Mouse (Mus musculus) adrenal gland, adult 2 months (tissue): ENCODE measurements around the gene Ext2. TPM values are rescaled to one million over a fixed set of nuclear protein-coding genes. Genes with fewer than 3 reads are reported as not detected.

Source experiments
- DNase-seq: peaks from one replicate; pipeline ENCODE4 v3.0.0; 2021
- polyA plus RNA-seq: library from polyadenylated mRNA; depleted of rRNA; stranded (reverse); fragments of >200 nt; gene quantifications from 2 replicates; pipeline ENCODE4 v1.2.3, GENCODE M21; 2012
- total RNA-seq, 2 experiments: library from RNA; stranded (reverse); gene quantifications; 2 replicates each; pipeline ENCODE4 v1.2.3; 2021

Ext2 gene
- total and polyA plus RNA-seq, 3 experiments, result 43.5 to 94.9 (median 94.2) TPM

- DNase-seq, result no peak
These were observed 141.0 kb downstream of the Ext2 start for GRCm38 (mm10) chr2:93681321-93681720.

DNA sequence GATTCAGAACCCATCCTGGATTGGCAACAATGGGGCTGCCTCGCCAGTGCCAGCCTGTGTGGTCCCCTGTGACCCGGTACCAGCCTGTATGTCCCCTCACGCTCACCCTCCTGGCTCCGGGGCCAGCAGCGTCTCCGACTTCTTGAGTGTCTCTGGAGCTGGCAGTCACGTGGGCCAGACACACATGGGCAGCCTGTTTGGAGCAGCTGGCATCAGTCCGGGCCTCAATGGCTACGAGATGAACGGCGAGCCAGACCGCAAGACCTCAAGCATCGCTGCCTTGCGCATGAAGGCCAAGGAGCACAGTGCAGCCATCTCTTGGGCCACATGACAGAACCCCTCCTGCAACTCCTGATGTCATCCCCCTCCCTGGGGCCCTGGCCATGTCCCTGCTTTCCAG lies 145.1 kb downstream of the Ext2 start:
- no peak for DNase-seq

DNA sequence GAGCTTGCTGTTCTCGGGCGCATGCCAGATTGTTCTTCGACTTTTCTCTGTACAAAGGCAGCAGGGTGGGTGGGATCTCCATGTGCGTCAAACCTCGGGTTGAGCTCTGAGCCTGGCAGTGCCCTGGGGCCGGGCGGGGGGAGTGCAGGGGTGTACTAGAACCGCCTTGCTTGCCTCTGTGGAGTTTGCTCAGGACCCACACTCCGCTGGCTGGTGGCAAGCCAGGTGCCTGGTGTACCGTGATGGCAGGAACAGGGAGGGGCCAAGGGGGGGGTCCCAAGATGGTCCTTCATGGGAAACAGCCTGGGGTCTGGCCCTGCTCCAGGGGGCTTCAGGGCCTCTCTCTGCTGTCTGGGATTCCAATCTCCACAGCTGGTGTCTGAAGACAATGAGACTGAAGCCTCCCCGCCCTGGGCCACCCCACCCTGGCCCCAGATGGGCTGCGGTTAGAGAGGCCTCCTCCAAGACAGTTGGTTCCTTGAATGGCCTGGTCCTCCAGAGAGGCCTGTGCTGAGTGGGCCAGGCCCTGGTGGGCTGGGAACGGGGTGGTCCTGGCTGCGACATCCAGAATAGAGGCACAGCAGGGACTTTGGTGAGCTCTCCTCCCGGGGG lies 150.7 kb downstream of the Ext2 start:
- DNase-seq, result no peak

DNA sequence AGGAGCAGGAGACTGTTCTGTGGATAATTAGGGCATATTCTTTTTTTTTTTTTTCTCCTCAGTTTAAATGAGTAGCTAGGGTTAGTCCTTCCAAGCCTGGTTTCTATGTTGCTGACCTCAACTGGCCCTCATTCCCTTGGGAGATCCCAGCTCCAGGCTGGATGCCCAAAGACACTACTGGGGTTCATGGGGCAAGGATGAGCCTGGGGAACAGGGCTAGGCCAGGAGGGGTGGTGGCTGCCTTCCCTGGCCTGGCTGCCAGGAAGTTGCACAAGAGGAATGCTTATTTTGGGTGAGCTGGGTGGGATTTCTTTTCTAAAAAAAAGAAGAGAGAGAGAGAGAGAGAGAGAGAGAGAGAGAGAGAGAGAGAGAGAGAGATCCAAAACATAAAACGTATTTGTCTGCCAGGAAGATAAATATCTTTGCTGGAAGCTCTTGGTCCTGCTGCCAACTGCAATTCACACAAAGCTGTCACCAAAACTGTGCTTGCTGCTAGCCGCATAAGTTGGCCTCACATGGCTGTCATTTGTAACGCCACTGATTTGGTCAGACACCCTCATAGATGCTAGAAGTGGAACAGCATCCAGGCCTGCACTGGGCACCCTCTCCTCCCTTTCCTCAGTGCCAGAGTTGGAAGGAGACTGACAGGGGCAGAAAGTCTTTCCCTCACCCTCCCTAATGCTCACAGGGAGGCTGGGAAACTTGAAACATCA lies 156.1 kb downstream of the Ext2 start:
- peak; percentile 54 for DNase-seq

DNA sequence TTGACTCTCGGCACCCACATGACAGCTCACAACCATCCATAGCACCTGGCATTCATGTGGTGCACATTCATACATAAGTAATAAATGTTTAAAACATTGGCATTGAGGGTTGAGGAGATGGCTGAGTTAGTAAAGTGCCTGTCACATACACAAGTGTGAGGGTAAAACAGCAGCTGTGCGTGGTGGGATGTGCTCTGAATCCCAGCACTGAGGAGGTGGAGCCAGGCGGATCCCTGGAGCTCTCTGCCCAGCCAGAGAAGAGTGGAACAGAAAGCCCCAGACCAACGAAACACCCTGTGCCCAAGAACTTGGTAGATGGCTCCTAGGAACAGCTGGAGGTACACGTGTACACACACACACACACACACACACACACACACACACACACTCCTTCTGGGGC lies 156.9 kb downstream of the Ext2 start:
- no peak for DNase-seq

GRCm38 (mm10) chr2:93662240-93662865 lies 160.0 kb downstream of the Ext2 start:
- no peak for DNase-seq

- no peak for DNase-seq
These were observed 161.3 kb downstream of the Ext2 start for GRCm38 (mm10) chr2:93661096-93661495.

DNA sequence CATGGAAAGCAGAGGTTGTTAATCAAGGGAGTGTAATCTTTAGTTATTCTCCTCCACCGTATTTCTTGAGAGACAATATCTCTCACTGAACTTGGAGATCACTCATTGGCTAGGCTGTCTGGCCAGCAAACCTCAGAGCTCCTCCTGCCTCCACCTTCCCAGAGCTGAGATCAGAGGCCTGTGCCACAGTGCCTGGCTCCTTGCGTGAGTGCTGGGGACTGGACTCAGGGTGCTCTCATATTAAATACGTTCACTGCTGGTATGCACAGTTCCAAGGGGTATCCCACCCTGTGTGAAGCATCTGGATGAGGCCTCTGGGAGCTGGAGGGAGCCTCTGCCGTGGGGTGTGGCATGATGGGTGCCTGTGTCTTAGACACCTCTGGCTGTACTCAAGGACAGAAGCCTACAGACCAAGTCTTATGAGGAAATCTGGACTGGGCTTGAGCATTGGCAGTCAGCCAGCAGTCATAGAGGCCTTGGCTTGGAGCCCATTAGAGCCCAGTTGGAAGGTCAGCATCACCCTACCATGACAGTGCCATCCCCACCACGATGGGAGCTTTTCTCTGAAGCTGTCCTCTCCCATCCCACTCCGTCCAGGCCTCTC lies 162.6 kb downstream of the Ext2 start:
- peak; percentile 38 for DNase-seq

DNA sequence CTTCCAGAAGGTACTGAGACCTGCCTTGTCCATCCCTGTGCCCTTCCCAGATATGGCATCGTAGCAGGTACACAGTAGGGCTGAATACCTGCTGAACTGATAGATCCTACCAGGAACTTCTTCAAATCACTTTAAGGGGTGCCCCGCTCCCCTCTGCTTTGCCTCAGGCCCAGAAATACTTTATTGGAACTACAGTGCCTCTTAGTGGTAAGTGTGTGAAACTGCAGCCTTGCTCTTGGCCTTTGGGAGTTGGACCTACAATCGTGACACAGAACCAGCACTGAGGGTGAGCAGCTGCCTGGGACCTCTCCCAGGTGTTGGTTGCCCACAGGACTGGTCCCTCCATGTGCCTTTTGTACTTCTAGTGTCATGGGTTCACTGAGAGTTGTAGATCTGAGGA lies 163.4 kb downstream of the Ext2 start:
- peak; percentile 26 for DNase-seq

GRCm38 (mm10) chr2:93654336-93655055 lies 167.9 kb downstream of the Ext2 start:
- DNase-seq, result no peak

DNA sequence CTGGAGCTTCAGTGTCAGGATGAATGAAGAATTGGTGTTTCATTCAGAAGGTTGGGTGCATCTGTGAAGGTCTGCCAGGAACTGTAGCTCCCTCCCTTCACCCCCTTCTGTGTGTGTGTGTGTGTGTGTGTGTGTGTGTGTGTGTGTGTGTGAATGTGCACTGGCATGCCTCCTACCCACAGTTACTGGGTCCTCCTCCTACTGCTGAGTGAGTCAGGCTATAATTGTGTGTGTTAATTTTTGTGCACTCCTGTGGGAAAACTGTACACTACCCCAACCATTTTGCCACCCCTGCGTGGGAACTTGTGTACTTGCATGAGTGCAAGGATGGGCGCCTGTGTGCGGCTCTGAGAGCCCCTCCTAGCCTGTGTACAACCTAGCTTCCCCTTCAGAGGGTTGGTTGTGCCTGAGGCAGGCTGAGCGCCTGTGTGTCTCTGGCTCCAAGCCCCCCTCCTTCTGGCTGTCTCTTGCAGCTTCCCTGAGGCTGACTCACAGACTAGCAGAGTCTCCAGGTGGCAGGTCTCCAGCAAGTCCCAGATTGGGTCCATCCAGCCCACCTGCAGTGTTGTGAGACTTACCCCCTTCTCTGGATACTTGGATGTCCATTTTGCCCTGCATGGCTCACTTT lies 173.0 kb downstream of the Ext2 start:
- DNase-seq, result no peak

DNA sequence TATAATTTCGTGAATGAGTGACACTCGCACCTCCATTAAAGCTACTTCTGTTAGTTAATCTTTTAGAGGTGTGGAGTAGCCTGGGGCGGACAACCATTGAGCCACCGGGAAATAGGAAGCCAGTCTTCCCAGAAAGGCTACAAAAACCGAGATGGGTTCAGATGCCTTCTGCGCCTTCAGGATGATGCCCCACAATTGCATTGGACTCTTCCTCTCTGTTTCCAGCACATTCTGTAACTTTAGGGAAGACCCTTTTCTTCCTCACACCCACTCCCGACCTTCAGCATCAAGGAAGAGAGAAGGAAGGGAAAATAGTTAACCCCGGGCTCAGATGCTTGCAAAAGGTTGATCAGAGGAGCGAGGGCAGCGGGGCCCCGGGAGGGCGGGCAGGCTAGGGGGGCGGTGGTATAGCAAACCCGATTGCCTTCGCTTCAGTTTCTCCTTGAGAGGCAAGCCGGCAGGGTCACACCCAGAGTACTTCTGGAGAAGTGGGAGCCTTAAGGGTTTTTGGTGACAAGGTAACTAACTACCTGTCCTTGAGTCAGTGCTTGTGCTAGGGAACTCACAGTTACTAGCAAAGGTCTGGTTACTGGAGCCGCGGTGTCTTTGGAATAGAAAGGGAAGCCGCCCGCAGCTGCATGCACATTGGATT lies 174.3 kb downstream of the Ext2 start:
- DNase-seq, result no peak

DNA sequence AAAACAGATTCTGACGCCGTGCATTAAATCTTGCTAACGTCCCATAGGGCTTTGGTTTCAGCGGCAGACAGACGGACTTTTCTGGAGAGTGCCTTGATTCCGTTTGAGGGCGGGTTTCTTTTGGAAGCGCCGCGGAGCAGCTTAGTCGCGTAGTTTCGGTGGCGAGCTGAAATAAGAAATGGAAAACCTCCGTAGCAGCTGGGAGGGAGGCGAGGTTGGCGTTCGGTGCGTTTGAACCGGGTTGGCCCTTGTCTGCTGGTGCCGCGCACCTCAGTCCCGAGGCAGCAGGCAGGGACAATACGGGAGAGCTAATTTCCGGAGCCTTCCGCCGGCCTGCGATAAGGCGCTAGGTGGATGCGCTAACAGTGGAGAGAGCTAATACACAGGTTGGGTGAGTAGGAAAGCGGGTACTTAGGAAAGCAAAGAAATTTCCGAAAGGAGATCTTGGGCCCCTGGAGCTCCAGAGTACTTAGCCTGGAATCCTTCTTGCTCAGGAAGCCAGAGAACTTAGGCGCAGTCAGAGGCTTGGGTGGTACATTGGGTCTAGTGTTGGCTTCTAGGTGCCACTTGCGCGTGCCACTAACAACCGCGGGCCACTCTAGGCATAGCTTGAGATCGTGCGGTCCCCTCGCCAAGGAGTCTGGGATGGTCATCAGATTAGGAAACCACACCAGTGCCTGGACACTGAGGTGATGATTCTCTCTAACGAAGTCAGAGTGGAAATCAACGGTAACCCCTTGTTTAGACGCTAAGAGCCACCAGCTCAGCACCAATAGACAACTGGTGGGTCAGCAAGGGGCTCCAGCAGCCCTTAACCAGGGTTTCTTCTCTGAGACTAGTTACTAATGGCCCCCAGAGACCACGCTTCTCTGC lies 175.1 kb downstream of the Ext2 start:
- peak; percentile 30 for DNase-seq

- DNase-seq, result peak; percentile 31
These were observed 176.6 kb downstream of the Ext2 start for GRCm38 (mm10) chr2:93645626-93646320.

GRCm38 (mm10) chr2:93645197-93645596 lies 177.2 kb downstream of the Ext2 start:
- DNase-seq, result no peak

GRCm38 (mm10) chr2:93644731-93645130 lies 177.6 kb downstream of the Ext2 start:
- no peak for DNase-seq

DNA sequence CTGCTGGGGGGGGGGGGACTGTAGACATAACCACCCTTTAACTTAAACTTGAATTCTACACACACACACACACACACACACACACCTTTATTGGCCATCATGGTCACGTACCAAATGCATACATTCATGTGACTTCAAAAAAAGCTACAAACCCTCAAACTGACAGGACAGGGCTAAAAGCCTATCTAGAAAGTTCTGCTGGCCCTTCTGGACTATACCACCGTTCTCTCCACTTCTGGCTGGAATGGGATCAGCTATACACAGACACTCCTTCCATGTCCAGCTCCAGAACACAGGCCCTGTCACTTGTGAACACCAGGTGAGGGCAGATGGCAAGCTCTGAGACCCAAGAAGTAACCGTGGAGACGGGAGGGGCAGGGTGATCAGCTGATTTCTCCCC lies 178.1 kb downstream of the Ext2 start:
- DNase-seq, result no peak

DNA sequence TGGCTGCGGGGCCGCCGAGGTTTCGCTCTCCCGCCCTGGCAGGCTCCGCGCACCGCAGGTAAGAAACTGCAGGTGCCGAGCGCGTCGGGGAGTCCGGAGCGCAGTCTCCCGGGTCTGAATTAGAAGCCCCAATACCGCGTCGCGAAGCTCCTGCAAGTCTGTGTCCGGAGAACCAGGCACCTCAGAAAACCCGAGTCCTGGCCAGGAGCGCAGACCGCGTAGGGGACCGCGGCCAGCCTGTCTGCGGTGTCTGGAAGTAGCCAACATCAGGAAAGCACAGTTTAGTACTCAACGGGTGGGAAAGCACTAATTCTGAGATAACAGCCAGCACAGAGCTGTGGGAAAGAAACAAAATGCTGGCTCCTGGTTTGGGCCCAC lies 179.0 kb downstream of the Ext2 start:
- no peak for DNase-seq

- no peak for DNase-seq
These were observed 187.8 kb downstream of the Ext2 start for GRCm38 (mm10) chr2:93634609-93635008.
